Mouse (Mus musculus): ENCODE results near the gene Nqo1.

The Nqo1 gene

GRCm38 (mm10) chr8:107405935-107406334, 2.9 kb upstream of the Nqo1 start:
- no peak for DNase-seq (ENCODE audit: low spot score in 2 of 2)

- no peak for DNase-seq (ENCODE audit: low spot score in 2 of 2)
Measured at GRCm38 (mm10) chr8:107404057-107404456, 1.1 kb upstream of the Nqo1 start.

GRCm38 (mm10) chr8:107401866-107402265, 1.1 kb downstream of the Nqo1 start:
- no peak for DNase-seq (ENCODE audit: low spot score in 2 of 2)

- no peak for DNase-seq (ENCODE audit: low spot score in 2 of 2)
Measured at GRCm38 (mm10) chr8:107399495-107399894, 3.5 kb downstream of the Nqo1 start.

GRCm38 (mm10) chr8:107397665-107398064, 5.3 kb downstream of the Nqo1 start:
- no peak for DNase-seq (ENCODE audit: low spot score in 2 of 2)

GRCm38 (mm10) chr8:107396106-107396670, 6.8 kb downstream of the Nqo1 start:
- no peak for DNase-seq (ENCODE audit: low spot score in 2 of 2)

- DNase-seq (ENCODE audit: low spot score in 2 of 2) = no peak
Measured at GRCm38 (mm10) chr8:107395397-107395796, 7.6 kb downstream of the Nqo1 start.

GRCm38 (mm10) chr8:107391136-107391516, 11.9 kb downstream of the Nqo1 start:
- no peak for DNase-seq (ENCODE audit: low spot score in 2 of 2)

GRCm38 (mm10) chr8:107390476-107391135, 12.4 kb downstream of the Nqo1 start:
- DNase-seq (ENCODE audit: low spot score in 2 of 2) = no peak

- DNase-seq (ENCODE audit: low spot score in 2 of 2) = peak in 1 of 2 experiments; percentile 53
Measured at GRCm38 (mm10) chr8:107389557-107389956, 13.4 kb downstream of the Nqo1 start.

GRCm38 (mm10) chr8:107387861-107388260, 15.1 kb downstream of the Nqo1 start:
- no peak for DNase-seq (ENCODE audit: low spot score in 2 of 2)

GRCm38 (mm10) chr8:107386642-107387041, 16.4 kb downstream of the Nqo1 start:
- no peak for DNase-seq (ENCODE audit: low spot score in 2 of 2)

GRCm38 (mm10) chr8:107386171-107386570, 16.8 kb downstream of the Nqo1 start:
- DNase-seq (ENCODE audit: low spot score in 2 of 2) = no peak

GRCm38 (mm10) chr8:107385063-107385462, 17.9 kb downstream of the Nqo1 start:
- no peak for DNase-seq (ENCODE audit: low spot score in 2 of 2)

GRCm38 (mm10) chr8:107384651-107385050, 18.4 kb downstream of the Nqo1 start:
- no peak for DNase-seq (ENCODE audit: low spot score in 2 of 2)

- DNase-seq (ENCODE audit: low spot score in 2 of 2) = no peak
Measured at GRCm38 (mm10) chr8:107382898-107383297, 20.1 kb downstream of the Nqo1 start.

- no peak for DNase-seq (ENCODE audit: low spot score in 2 of 2)
Measured at GRCm38 (mm10) chr8:107381666-107382065, 21.3 kb downstream of the Nqo1 start.

- DNase-seq (ENCODE audit: low spot score in 2 of 2) = no peak
Measured at GRCm38 (mm10) chr8:107380734-107381133, 22.3 kb downstream of the Nqo1 start.

- no peak for DNase-seq (ENCODE audit: low spot score in 2 of 2)
Measured at GRCm38 (mm10) chr8:107377346-107377745, 25.7 kb downstream of the Nqo1 start.

- no peak for DNase-seq (ENCODE audit: low spot score in 2 of 2)
Measured at GRCm38 (mm10) chr8:107370311-107370710, 32.7 kb downstream of the Nqo1 start.
